In the genomic region with DNA sequence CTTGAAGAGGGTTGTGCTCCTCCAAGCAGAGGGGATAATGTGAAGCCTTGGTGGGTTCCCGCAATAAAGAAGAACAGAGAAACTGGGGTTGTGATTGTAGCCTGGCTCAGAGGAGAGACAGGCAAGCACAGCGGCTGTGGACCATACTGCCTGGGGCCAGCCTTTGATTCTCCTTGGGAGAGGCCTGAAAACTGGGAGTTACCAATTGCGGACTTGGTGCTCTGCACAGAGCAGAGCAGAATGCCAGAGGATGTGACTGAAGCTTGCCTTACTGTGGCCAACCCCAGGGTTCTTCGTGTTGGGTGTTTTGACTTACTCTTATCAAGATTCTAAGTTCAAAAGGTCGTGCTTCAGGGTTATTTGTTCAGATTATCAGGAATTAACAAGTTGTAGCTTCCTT, we compare ENCODE assay signal across 26 mouse cellular contexts.
DNase-seq lines count a peak whose midpoint lies in the region; ATAC-seq and TF ChIP-seq lines count a peak whose summit lies in the region.
"Had no signal": no experiment of that assay in that cellular context is flagged by ENCODE, and none has a peak within 500 bp of the region (broad histone marks: within the 10 kb centered on the region; RNA-seq: fewer than 3 reads in every experiment).

No protein-coding gene starts in this region.

- no peaks in the 10 kb centered on the region for H3K27me3 ChIP-seq in heart, embryonic 13.5 days (replicated peaks)
- no peaks in the 10 kb centered on the region for H3K27me3 ChIP-seq in heart, embryonic 11.5 days (ENCODE audit: control insufficient read depth, insufficient read depth, low read length)
- no peaks in the 10 kb centered on the region for H3K27me3 ChIP-seq in intestine, embryonic 15.5 days (replicated peaks)
- no peaks in the 10 kb centered on the region for H3K27me3 ChIP-seq in intestine, postnatal 0 days (replicated peaks; ENCODE audit: control insufficient read depth, insufficient read depth, low read length)
- H3K27me3 ChIP-seq: embryonic facial prominence, embryonic 12.5 days; embryonic facial prominence, embryonic 15.5 days; hindbrain, embryonic 13.5 days had no signal

- no peak overlapping the region for H3K4me2 ChIP-seq in heart, embryonic 13.5 days
- H3K4me2 ChIP-seq in heart, embryonic 11.5 days: no peak overlapping the region
- no peak overlapping the region for H3K4me2 ChIP-seq in intestine, embryonic 15.5 days (replicated peaks)
- no peak overlapping the region for H3K4me2 ChIP-seq in intestine, postnatal 0 days (replicated peaks; ENCODE audit: low read depth)
- H3K4me2 ChIP-seq: embryonic facial prominence, embryonic 12.5 days; embryonic facial prominence, embryonic 15.5 days; hindbrain, embryonic 13.5 days had no signal

- intact Hi-C loops in gastrocnemius, adult 2 months (cut with DNase I): loop anchor here (5.0 to 10.0 kb wide), 2 partner anchors 55 to 118 kb away; no protein-coding TSS in a partner anchor

- H3K4me3 ChIP-seq in gastrocnemius, adult 2 months: no peak overlapping the region
- H3K4me3 ChIP-seq in heart, embryonic 13.5 days: no peak overlapping the region
- no peak overlapping the region for H3K4me3 ChIP-seq in heart, embryonic 11.5 days (ENCODE audit: low read depth, low read length)
- no peak overlapping the region for H3K4me3 ChIP-seq in intestine, embryonic 15.5 days (replicated peaks)
- no peak overlapping the region for H3K4me3 ChIP-seq in intestine, postnatal 0 days (ENCODE audit: low read depth, low read length)
- H3K4me3 ChIP-seq: embryonic facial prominence, embryonic 12.5 days; embryonic facial prominence, embryonic 15.5 days; hindbrain, embryonic 10.5 days; hindbrain, embryonic 13.5 days had no signal

- H3K27ac ChIP-seq in gastrocnemius, adult 2 months: 0 out of 2 replicates have a peak overlapping the region, but pooled peaks have one; percentile 0
- H3K27ac ChIP-seq in heart, embryonic 13.5 days (replicated peaks): 0 out of 2 replicates have a peak overlapping the region, but pooled peaks have one; percentile 3
- H3K27ac ChIP-seq in heart, embryonic 11.5 days (ENCODE audit: low read depth, low read length): no peak overlapping the region
- no peak overlapping the region for H3K27ac ChIP-seq in intestine, embryonic 15.5 days
- H3K27ac ChIP-seq in intestine, postnatal 0 days (ENCODE audit: low read depth, low read length): no peak overlapping the region
- H3K27ac ChIP-seq: embryonic facial prominence, embryonic 12.5 days; hindbrain, embryonic 10.5 days; hindbrain, embryonic 13.5 days had no signal

- no peak for TF ChIP-seq CTCF in gastrocnemius, adult 2 months (IDR thresholded peaks at IDR 0.05)
- no peak for TF ChIP-seq CTCF in intestine, postnatal 0 days (IDR thresholded peaks at IDR 0.05; ENCODE audit: low read depth)

- 0 out of 2 replicates have a peak, but pooled peaks cover 5% of the 10 kb centered on the region for H3K9me3 ChIP-seq in heart, embryonic 13.5 days
- no peaks in the 10 kb centered on the region for H3K9me3 ChIP-seq in heart, embryonic 11.5 days (replicated peaks; ENCODE audit: control insufficient read depth, low read length)
- no peaks in the 10 kb centered on the region for H3K9me3 ChIP-seq in intestine, embryonic 15.5 days
- H3K9me3 ChIP-seq in intestine, postnatal 0 days (ENCODE audit: control insufficient read depth): no peaks in the 10 kb centered on the region
- H3K9me3 ChIP-seq: embryonic facial prominence, embryonic 12.5 days; embryonic facial prominence, embryonic 15.5 days; hindbrain, embryonic 10.5 days; hindbrain, embryonic 13.5 days had no signal

- H3K4me1 ChIP-seq in heart, embryonic 13.5 days: peaks cover 56% of the 10 kb centered on the region
- H3K4me1 ChIP-seq in heart, embryonic 11.5 days (ENCODE audit: control insufficient read depth, insufficient read depth, low read length): peaks cover 34% of the 10 kb centered on the region
- peaks cover 6% of the 10 kb centered on the region; the same call in 1 of the 2 replicates for H3K4me1 ChIP-seq in intestine, embryonic 15.5 days (replicated peaks)
- no peaks in the 10 kb centered on the region; the same call in 1 of the 2 replicates for H3K4me1 ChIP-seq in intestine, postnatal 0 days (replicated peaks; ENCODE audit: control insufficient read depth, insufficient read depth, low read length)
- H3K4me1 ChIP-seq: hindbrain, embryonic 13.5 days had no signal

- peaks cover 24% of the 10 kb centered on the region for H3K36me3 ChIP-seq in heart, embryonic 13.5 days
- H3K36me3 ChIP-seq in heart, embryonic 11.5 days (ENCODE audit: control insufficient read depth, insufficient read depth, low read length): no peaks in the 10 kb centered on the region
- H3K36me3 ChIP-seq in intestine, embryonic 15.5 days: no peaks in the 10 kb centered on the region
- no peaks in the 10 kb centered on the region for H3K36me3 ChIP-seq in intestine, postnatal 0 days (ENCODE audit: control insufficient read depth, insufficient read depth)
- H3K36me3 ChIP-seq: embryonic facial prominence, embryonic 12.5 days; hindbrain, embryonic 13.5 days had no signal

- no peak overlapping the region for H3K9ac ChIP-seq in heart, embryonic 13.5 days
- H3K9ac ChIP-seq in heart, embryonic 11.5 days (ENCODE audit: low read depth, low read length): no peak overlapping the region
- no peak overlapping the region for H3K9ac ChIP-seq in intestine, embryonic 15.5 days
- no peak overlapping the region for H3K9ac ChIP-seq in intestine, postnatal 0 days (ENCODE audit: low read depth, low read length)
- H3K9ac ChIP-seq: embryonic facial prominence, embryonic 12.5 days; embryonic facial prominence, embryonic 15.5 days; forebrain, postnatal 0 days; hindbrain, embryonic 13.5 days had no signal

- no peak for DNase-seq in gastrocnemius, adult 2 months
- DNase-seq in gastrocnemius, postnatal 10 days: no peak
- peak; percentile 26 for DNase-seq in yolk sac, embryonic 10.5 days (ENCODE audit: low spot score)
- DNase-seq in liver: no peak
- DNase-seq: adrenal gland, adult 2 months; adrenal gland, postnatal 14 days; cerebellum, adult 11 months; cerebellum, adult 2 months; cerebellum, adult 9-11 months; cerebellum, postnatal 25 days; forebrain, postnatal 0 days; gastrocnemius, postnatal 14 days; heart, adult 11 months; heart, postnatal 14 days; kidney, adult 11 months; kidney, adult 8-10 months had no signal

- no peak for ATAC-seq in heart, embryonic 13.5 days (ENCODE audit: extremely low read depth, insufficient number of reproducible peaks, low FRiP score, low TSS enrichment)
- ATAC-seq in heart, embryonic 11.5 days (replicated peaks; ENCODE audit: insufficient number of reproducible peaks, low FRiP score, low TSS enrichment): no peak
- ATAC-seq in intestine, embryonic 15.5 days: peak; percentile 65
- ATAC-seq in intestine, postnatal 0 days: no peak
- ATAC-seq: forebrain, embryonic 14.5 days; forebrain, postnatal 0 days; hindbrain, embryonic 16.5 days had no signal

- 46% methylated on average over 5 of the region's 5 CpGs for WGBS in heart, embryonic 13.5 days
- WGBS in heart, embryonic 11.5 days (ENCODE audit: insufficient replicate concordance): 36% methylated on average over 5 of the region's 5 CpGs
- 47% methylated on average over 5 of the region's 5 CpGs for WGBS in intestine, embryonic 15.5 days
- WGBS in intestine, postnatal 0 days: 45% methylated on average over 5 of the region's 5 CpGs

Comparison
In these comparisons a context has a peak if more than half of its experiments do, and no peak if none do; other contexts are left out.
1. H3K27ac ChIP-seq: peak in gastrocnemius, adult 2 months (single experiment) and heart, embryonic 13.5 days (single experiment); none in heart, embryonic 11.5 days (single experiment), intestine, embryonic 15.5 days (single experiment) and intestine, postnatal 0 days (single experiment).